Mouse (Mus musculus) CH12.LX (cell line): ENCODE data around the gene Sprn. TPM values are rescaled to one million over a fixed set of nuclear protein-coding genes. Genes with fewer than 3 reads are reported as not detected.

Experiments
- DNase-seq: peaks from one replicate; pipeline ENCODE4 v3.0.0-alpha.2; 2013; ENCODE audit errors: extremely low read depth
- H3K27ac ChIP-seq: 2 replicates; pipeline ENCODE4 v1.5.1; 2012; ENCODE audit warnings: low read depth, mild to moderate bottlenecking, control low read depth, moderate library complexity; ENCODE audit not compliant: insufficient read depth
- H3K27me3 ChIP-seq: replicated peaks from 2 replicates; pipeline ENCODE3; 2012; ENCODE audit warnings: inconsistent platforms
- H3K36me3 ChIP-seq, 2 experiments: replicated peaks in 1 of 2; 2 replicates each; pipeline versions ENCODE3 to v1.6.1; 2012; ENCODE audit warnings: inconsistent platforms in 1 of 2, low read length in 1 of 2, mild to moderate bottlenecking in 1 of 2, mixed read lengths in 1 of 2, moderate library complexity in 1 of 2; ENCODE audit not compliant: control insufficient read depth in 1 of 2, insufficient read depth in 1 of 2
- H3K4me1 ChIP-seq, 2 experiments: 2 replicates each; pipeline ENCODE4 v1.6.1; 2012; ENCODE audit warnings: inconsistent platforms in 1 of 2, moderate library complexity in 1 of 2; ENCODE audit not compliant: insufficient read depth in 2 of 2, control insufficient read depth in 1 of 2
- H3K4me2 ChIP-seq: 2 replicates; pipeline ENCODE4 v1.6.1; 2012; ENCODE audit warnings: low read depth, mild to moderate bottlenecking, control low read depth; ENCODE audit not compliant: poor library complexity, insufficient read depth, severe bottlenecking
- H3K4me3 ChIP-seq, 3 experiments: fragments of 150-350 bp in 1 of 3; sonication (generic) in 1 of 3; replicated peaks in 1 of 3; 2 replicates each; pipeline versions ENCODE3 to v1.5.1; 2011 to 2012; ENCODE audit warnings: low read depth in 2 of 3, low read length in 2 of 3, mild to moderate bottlenecking in 2 of 3, moderate library complexity in 2 of 3, control low read depth in 1 of 3, improper control_type of control experiment in 1 of 3, inconsistent platforms in 1 of 3, mixed read lengths in 1 of 3; ENCODE audit not compliant: poor library complexity in 1 of 3
- H3K79me2 ChIP-seq: replicated peaks from 2 replicates; pipeline ENCODE4 v1.6.1; 2012; ENCODE audit warnings: mild to moderate bottlenecking, moderate library complexity; ENCODE audit not compliant: control insufficient read depth, poor library complexity, insufficient read depth, severe bottlenecking; ENCODE audit errors: extremely low read depth
- H3K9ac ChIP-seq: 2 replicates; pipeline ENCODE4 v1.6.1; 2012; ENCODE audit warnings: low read depth, mild to moderate bottlenecking, control low read depth, moderate library complexity; ENCODE audit not compliant: insufficient read depth
- H3K9me3 ChIP-seq: replicated peaks from 2 replicates; pipeline ENCODE3; 2012; ENCODE audit warnings: low read length, inconsistent platforms, mixed read lengths
- CHD2 ChIP-seq: IDR thresholded peaks from 2 replicates; pipeline ENCODE4 v1.6.1; 2011; ENCODE audit warnings: low read length, improper control_type of control experiment
- CTCF ChIP-seq, 2 experiments: IDR thresholded peaks in 1 of 2; conservative IDR thresholded peaks in 1 of 2; 2 replicates each; pipeline ENCODE4 v1.5.1; 2011 to 2012; ENCODE audit warnings: low read depth in 2 of 2, low read length in 2 of 2, improper control_type of control experiment in 1 of 2, inconsistent platforms in 1 of 2, mild to moderate bottlenecking in 1 of 2, moderate library complexity in 1 of 2
- E2F4 ChIP-seq: IDR thresholded peaks from 2 replicates; pipeline ENCODE4 v1.6.1; 2011; ENCODE audit warnings: low read depth, low read length, improper control_type of control experiment; ENCODE audit not compliant: insufficient replicate concordance
- ELF1 ChIP-seq: IDR thresholded peaks from 2 replicates; pipeline ENCODE4 v1.6.1; 2014; ENCODE audit warnings: low read depth, mild to moderate bottlenecking, inconsistent platforms, low read length, improper control_type of control experiment
- ETS1 ChIP-seq: conservative IDR thresholded peaks from 2 replicates; pipeline ENCODE4 v1.6.1; 2012; ENCODE audit warnings: low read depth, mild to moderate bottlenecking, inconsistent platforms, low read length, improper control_type of control experiment, moderate library complexity
- JUND ChIP-seq: conservative IDR thresholded peaks from 2 replicates; pipeline ENCODE4 v1.6.1; 2011; ENCODE audit warnings: low read depth, low read length, improper control_type of control experiment
- MAFK ChIP-seq: IDR thresholded peaks from 2 replicates; pipeline ENCODE4 v1.6.1; 2011; ENCODE audit warnings: low read length, improper control_type of control experiment; ENCODE audit not compliant: insufficient replicate concordance
- MAZ ChIP-seq: IDR thresholded peaks from 2 replicates; pipeline ENCODE4 v1.6.1; 2012; ENCODE audit warnings: low read depth, mild to moderate bottlenecking, inconsistent platforms, low read length, improper control_type of control experiment, moderate library complexity
- MEF2A ChIP-seq: IDR thresholded peaks from 2 replicates; pipeline ENCODE4 v1.6.1; 2014; ENCODE audit warnings: low read depth, mild to moderate bottlenecking, inconsistent platforms, low read length, improper control_type of control experiment, borderline replicate concordance
- MYC ChIP-seq: IDR thresholded peaks from 2 replicates; pipeline ENCODE4 v1.6.1; 2011; ENCODE audit warnings: low read depth, mild to moderate bottlenecking, improper control_type of control experiment, low read length
- NELFE ChIP-seq: IDR thresholded peaks from 2 replicates; pipeline ENCODE4 v1.6.1; 2011; ENCODE audit warnings: low read depth, low read length, improper control_type of control experiment
- POLR2AphosphoS2 ChIP-seq: IDR thresholded peaks from 2 replicates; pipeline ENCODE4 v1.6.1; 2011; ENCODE audit warnings: low read depth, low read length, improper control_type of control experiment
- RAD21 ChIP-seq: IDR thresholded peaks from 2 replicates; pipeline ENCODE4 v1.6.1; 2011; ENCODE audit warnings: low read depth, mild to moderate bottlenecking, low read length, improper control_type of control experiment, moderate library complexity
- SMC3 ChIP-seq: IDR thresholded peaks from 2 replicates; pipeline ENCODE4 v1.6.1; 2011; ENCODE audit warnings: low read depth, low read length, improper control_type of control experiment
- TBP ChIP-seq: conservative IDR thresholded peaks from 2 replicates; pipeline ENCODE4 v1.6.1; 2011; ENCODE audit warnings: low read depth, low read length, improper control_type of control experiment
- UBTF ChIP-seq: IDR thresholded peaks from 2 replicates; pipeline ENCODE4 v1.6.1; 2012; ENCODE audit warnings: low read depth, mild to moderate bottlenecking, inconsistent platforms, low read length, improper control_type of control experiment, moderate library complexity
- USF1 ChIP-seq: IDR thresholded peaks from 2 replicates; pipeline ENCODE4 v1.6.1; 2014; ENCODE audit warnings: low read depth, mild to moderate bottlenecking, inconsistent platforms, low read length, improper control_type of control experiment
- USF2 ChIP-seq: conservative IDR thresholded peaks from 2 replicates; pipeline ENCODE4 v1.6.1; 2011; ENCODE audit warnings: low read depth, low read length, improper control_type of control experiment
- ZC3H11A ChIP-seq: IDR thresholded peaks from 2 replicates; pipeline ENCODE4 v1.6.1; 2012; ENCODE audit warnings: low read depth, mild to moderate bottlenecking, inconsistent platforms, low read length, improper control_type of control experiment
- ZKSCAN1 ChIP-seq: IDR thresholded peaks from 2 replicates; pipeline ENCODE4 v1.6.1; 2012; ENCODE audit warnings: low read depth, inconsistent platforms, low read length, improper control_type of control experiment, borderline replicate concordance
- ZNF384 ChIP-seq: IDR thresholded peaks from 2 replicates; pipeline ENCODE4 v1.6.1; 2012; ENCODE audit warnings: low read depth, low read length, improper control_type of control experiment, inconsistent platforms
- dilution Hi-C: fragments of 300-500 bp; cut with MboI; formaldehyde crosslinking; loops from 2 replicates; pipeline ENCODE4 v1.14.3; 2020; ENCODE audit warnings: low sequenced_read_pairs; ENCODE audit not compliant: extremely low pct_unique_long_range_greater_than_20kb, extremely low pct_ligation_motif_present
- in situ Hi-C: fragments of 300-500 bp; cut with MboI; formaldehyde crosslinking; loops from 3 replicates; pipeline ENCODE4 v1.14.3; 2019; ENCODE audit warnings: low sequenced_read_pairs, low pct_ligation_motif_present, low pct_unique_long_range_greater_than_20kb, mixed read lengths
- polyA plus RNA-seq: library from polyadenylated mRNA; unstranded; fragments of >175 nt; gene quantifications from 2 replicates; pipeline ENCODE4 v1.2.1, GENCODE M21; 2012; ENCODE audit warnings: low read depth; ENCODE audit not compliant: insufficient read length
- total RNA-seq, 2 experiments: library from RNA; depleted of rRNA; stranded (reverse); fragments of 300-350 nt in 1 of 2; fragments of >200 nt in 1 of 2; gene quantifications; 2 replicates each; pipeline ENCODE4 v1.2.3; 2012 to 2014

The Sprn gene
- total and polyA plus RNA-seq, 3 experiments, result not detected

DNA sequence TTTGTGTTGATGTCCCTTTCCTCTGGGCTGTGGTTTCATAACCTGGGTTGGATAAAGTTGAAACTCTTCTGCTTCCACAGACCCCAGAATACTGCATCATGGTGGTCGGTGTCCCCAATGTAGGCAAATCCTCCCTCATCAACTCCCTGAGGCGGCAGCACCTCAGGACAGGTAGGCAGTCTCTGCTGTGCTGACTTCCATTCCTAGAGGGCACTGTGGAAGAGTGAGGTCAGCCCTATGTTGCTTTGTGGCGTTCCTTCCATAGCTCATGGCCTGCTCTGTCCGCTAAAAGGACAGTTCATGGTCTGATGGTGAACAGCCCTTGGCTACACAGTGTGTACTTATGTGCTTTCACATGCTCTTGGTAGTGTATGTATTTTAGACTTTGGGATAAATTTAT lies 10.1 kb downstream of the Sprn start:
- Histone ChIP-seq H3K4me2 (no peak overlapping the region), H3K79me2 (no peaks in the 10 kb centered on the region), H3K36me3 (peaks cover 18 to 73% of the 10 kb centered on the region in 2 experiments), H3K27ac (no peak overlapping the region)
- in situ Hi-C loops, result no loop called here
- DNase-seq, result no peak
- TF ChIP-seq ETS1 (no peak), ELF1 (no peak), POLR2AphosphoS2 (no peak), CHD2 (no peak)
- TF ChIP-seq, all 38 proteins: peak for 0
- peaks cover 0 to 7% of the 10 kb centered on the region in 2 experiments; a peak in 1 of 4 replicates for H3K4me1 ChIP-seq
- no peak overlapping the region for H3K9ac ChIP-seq
- H3K9me3 ChIP-seq, result no peaks in the 10 kb centered on the region
- no peak overlapping the region for H3K4me3 ChIP-seq
- no peaks in the 10 kb centered on the region for H3K27me3 ChIP-seq
- dilution Hi-C loops, result no loop called here

DNA sequence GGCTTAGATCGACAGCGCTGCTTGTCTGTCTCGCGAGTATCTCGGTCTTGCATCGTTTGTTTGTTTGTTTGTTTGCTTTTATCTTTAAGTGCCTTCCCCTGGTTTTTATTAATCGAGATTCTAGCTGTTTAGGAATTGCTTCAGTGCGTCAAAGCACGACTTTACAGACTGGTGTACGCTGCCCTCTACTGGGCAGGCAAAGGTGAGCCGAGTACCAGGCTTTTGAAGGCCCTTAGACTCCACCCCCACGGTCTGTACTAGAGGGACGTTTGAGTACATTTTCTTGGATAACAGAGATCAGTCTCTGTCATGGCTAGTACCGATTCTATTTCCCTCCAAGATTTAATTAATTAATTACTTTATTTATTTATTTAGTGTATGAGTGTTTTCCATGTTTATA lies 13.3 kb downstream of the Sprn start:
- H3K79me2 ChIP-seq, result no peaks in the 10 kb centered on the region
- TF ChIP-seq TBP (no peak), UBTF (no peak), MAZ (no peak), JUND (no peak), USF1 (no peak), NELFE (no peak), ZNF384 (no peak), MYC (no peak), MEF2A (no peak), E2F4 (no peak), RAD21 (peak; percentile 94), MAFK (no peak), CTCF (conservative IDR thresholded peaks at IDR 0.05 in 1 of 2, IDR thresholded peaks at IDR 0.05 in 1 of 2; ENCODE audit: low read depth in 2 of 2, low read length in 2 of 2) (peak; percentile 48 to 93; a peak in 3 of 4 replicates), ETS1 (no peak), USF2 (no peak), SMC3 (peak; percentile 89), ZC3H11A (0 out of 2 replicates have a peak, but pooled peaks have one; percentile 20), ZKSCAN1 (no peak)
- H3K27me3 ChIP-seq, result no peaks in the 10 kb centered on the region
- H3K4me2 ChIP-seq, result no peak overlapping the region
- peaks cover 0 to 19% of the 10 kb centered on the region in 2 experiments; a peak in 1 of 4 replicates for H3K4me1 ChIP-seq
- H3K9ac ChIP-seq, result no peak overlapping the region
- H3K9me3 ChIP-seq, result no peaks in the 10 kb centered on the region
- dilution Hi-C loops, result no loop called here
- in situ Hi-C loops, result no loop called here
- no peak overlapping the region for H3K4me3 ChIP-seq
- peaks cover 10 to 51% of the 10 kb centered on the region in 2 experiments for H3K36me3 ChIP-seq
- H3K27ac ChIP-seq, result no peak overlapping the region
- DNase-seq, result peak; percentile 80
